Mouse (Mus musculus): ENCODE measurements around the gene Glt1d1. TPM values are rescaled to one million over a fixed set of nuclear protein-coding genes. Genes with fewer than 3 reads are reported as not detected.
A peak's percentile ranks its signal among the peaks of the same experiment; 100 is the strongest.
"Not testable (repeated sequence)": the region's sequence is repeated elsewhere in the genome, so short reads cannot be mapped to it uniquely, and the experiment has no call there.

Glt1d1 gene
- polyA plus RNA-seq, 1 experiment from 2014 or later: 0.40 TPM

GRCm38 (mm10) chr5:127730351-127730750 is 98.3 kb downstream of the Glt1d1 start:
- TF ChIP-seq EP300 (optimal IDR thresholded peaks at IDR 0.05): no peak
- TF ChIP-seq CTCF (IDR thresholded peaks at IDR 0.05; ENCODE audit: low read depth): no peak
- H3K9ac ChIP-seq (ENCODE audit: low read length): no peak overlapping the region
- H3K4me3 ChIP-seq (ENCODE audit: low read depth, low read length): no peak overlapping the region
- ATAC-seq (ENCODE audit: low FRiP score, low TSS enrichment) (no peak), DNase-seq (ENCODE audit: low spot score) (no peak)
- no peaks in the 10 kb centered on the region for H3K9me3 ChIP-seq (ENCODE audit: control insufficient read depth, low read length)
- WGBS: 90% methylated on average over 2 of the region's 2 CpGs
- no peak overlapping the region for H3K4me2 ChIP-seq (replicated peaks; ENCODE audit: low read depth)
- H3K36me3 ChIP-seq (ENCODE audit: control insufficient read depth, insufficient read depth, low read length): no peaks in the 10 kb centered on the region
- no peak overlapping the region for H3K27ac ChIP-seq (replicated peaks)
- H3K27me3 ChIP-seq (ENCODE audit: control insufficient read depth, insufficient read depth, low read length): no peaks in the 10 kb centered on the region
- H3K4me1 ChIP-seq (replicated peaks; ENCODE audit: control insufficient read depth, insufficient read depth): no peaks in the 10 kb centered on the region

GRCm38 (mm10) chr5:127741331-127741730 is 109.3 kb downstream of the Glt1d1 start:
- no peak for DNase-seq (ENCODE audit: low spot score)

GRCm38 (mm10) chr5:127749540-127749939 is 117.5 kb downstream of the Glt1d1 start:
- not testable (repeated sequence) for H3K9me3 ChIP-seq (ENCODE audit: control insufficient read depth, low read length); H3K4me2 ChIP-seq (replicated peaks; ENCODE audit: low read depth); H3K27me3 ChIP-seq (ENCODE audit: control insufficient read depth, insufficient read depth, low read length); H3K9ac ChIP-seq (ENCODE audit: low read length); H3K36me3 ChIP-seq (ENCODE audit: control insufficient read depth, insufficient read depth, low read length); ATAC-seq (ENCODE audit: low FRiP score, low TSS enrichment); H3K27ac ChIP-seq (replicated peaks); H3K4me3 ChIP-seq (ENCODE audit: low read depth, low read length); H3K4me1 ChIP-seq (replicated peaks; ENCODE audit: control insufficient read depth, insufficient read depth); DNase-seq (ENCODE audit: low spot score)
- 87% methylated on average over 3 of the region's 3 CpGs for WGBS

More at GRCm38 (mm10) chr5:127741331-127741730, 109.3 kb downstream of the Glt1d1 start:
- H3K4me3 ChIP-seq (ENCODE audit: low read depth, low read length): no peak overlapping the region
- no peak overlapping the region for H3K4me2 ChIP-seq (replicated peaks; ENCODE audit: low read depth)
- H3K27me3 ChIP-seq (ENCODE audit: control insufficient read depth, insufficient read depth, low read length): no peaks in the 10 kb centered on the region
- H3K9me3 ChIP-seq (ENCODE audit: control insufficient read depth, low read length): no peaks in the 10 kb centered on the region
- H3K4me1 ChIP-seq (replicated peaks; ENCODE audit: control insufficient read depth, insufficient read depth): no peaks in the 10 kb centered on the region
- no peak for ATAC-seq (ENCODE audit: low FRiP score, low TSS enrichment)
- no peaks in the 10 kb centered on the region for H3K36me3 ChIP-seq (ENCODE audit: control insufficient read depth, insufficient read depth, low read length)
- 77% methylated on average over 16 of the region's 16 CpGs for WGBS
- no peak for TF ChIP-seq EP300 (optimal IDR thresholded peaks at IDR 0.05)
- no peak for TF ChIP-seq CTCF (IDR thresholded peaks at IDR 0.05; ENCODE audit: low read depth)
- no peak overlapping the region for H3K27ac ChIP-seq (replicated peaks)
- no peak overlapping the region for H3K9ac ChIP-seq (ENCODE audit: low read length)

GRCm38 (mm10) chr5:127751262-127751975 is 119.4 kb downstream of the Glt1d1 start:
- no peak for ATAC-seq (ENCODE audit: low FRiP score, low TSS enrichment)
- TF ChIP-seq CTCF (IDR thresholded peaks at IDR 0.05; ENCODE audit: low read depth) (no peak), EP300 (optimal IDR thresholded peaks at IDR 0.05) (no peak)
- DNase-seq (ENCODE audit: low spot score): no peak

GRCm38 (mm10) chr5:127755594-127755993 is 123.5 kb downstream of the Glt1d1 start:
- Histone ChIP-seq H3K4me1 (replicated peaks; ENCODE audit: control insufficient read depth, insufficient read depth) (no peaks in the 10 kb centered on the region), H3K4me2 (replicated peaks; ENCODE audit: low read depth) (no peak overlapping the region), H3K36me3 (ENCODE audit: control insufficient read depth, insufficient read depth, low read length) (no peaks in the 10 kb centered on the region), H3K27ac (replicated peaks) (no peak overlapping the region), H3K4me3 (ENCODE audit: low read depth, low read length) (no peak overlapping the region), H3K9ac (ENCODE audit: low read length) (no peak overlapping the region), H3K9me3 (ENCODE audit: control insufficient read depth, low read length) (no peaks in the 10 kb centered on the region), H3K27me3 (ENCODE audit: control insufficient read depth, insufficient read depth, low read length) (no peaks in the 10 kb centered on the region)
- ATAC-seq (ENCODE audit: low FRiP score, low TSS enrichment) (no peak), DNase-seq (ENCODE audit: low spot score) (peak; percentile 3)
- 84% methylated on average over 4 of the region's 4 CpGs for whole genome bisulfite sequencing
- TF ChIP-seq CTCF (IDR thresholded peaks at IDR 0.05; ENCODE audit: low read depth): no peak
- no peak for TF ChIP-seq EP300 (optimal IDR thresholded peaks at IDR 0.05)

More at GRCm38 (mm10) chr5:127751262-127751975, 119.4 kb downstream of the Glt1d1 start:
- no peaks in the 10 kb centered on the region for H3K4me1 ChIP-seq (replicated peaks; ENCODE audit: control insufficient read depth, insufficient read depth)
- H3K9ac ChIP-seq (ENCODE audit: low read length): no peak overlapping the region
- 24% methylated on average over 20 of the region's 20 CpGs for WGBS
- H3K27ac ChIP-seq (replicated peaks): no peak overlapping the region
- no peaks in the 10 kb centered on the region for H3K9me3 ChIP-seq (ENCODE audit: control insufficient read depth, low read length)
- H3K27me3 ChIP-seq (ENCODE audit: control insufficient read depth, insufficient read depth, low read length): no peaks in the 10 kb centered on the region
- no peaks in the 10 kb centered on the region for H3K36me3 ChIP-seq (ENCODE audit: control insufficient read depth, insufficient read depth, low read length)
- H3K4me3 ChIP-seq (ENCODE audit: low read depth, low read length): no peak overlapping the region
- H3K4me2 ChIP-seq (replicated peaks; ENCODE audit: low read depth): no peak overlapping the region

- H3K4me1 ChIP-seq (replicated peaks; ENCODE audit: control insufficient read depth, insufficient read depth): no peaks in the 10 kb centered on the region
- no peak overlapping the region for H3K9ac ChIP-seq (ENCODE audit: low read length)
- H3K27me3 ChIP-seq (ENCODE audit: control insufficient read depth, insufficient read depth, low read length): no peaks in the 10 kb centered on the region
- H3K4me3 ChIP-seq (ENCODE audit: low read depth, low read length): no peak overlapping the region
- peak; percentile 4 for DNase-seq (ENCODE audit: low spot score)
- WGBS: 88% methylated on average over 3 of the region's 3 CpGs
- no peak overlapping the region for H3K27ac ChIP-seq (replicated peaks)
- no peak overlapping the region for H3K4me2 ChIP-seq (replicated peaks; ENCODE audit: low read depth)
- H3K36me3 ChIP-seq (ENCODE audit: control insufficient read depth, insufficient read depth, low read length): no peaks in the 10 kb centered on the region
- no peak for ATAC-seq (ENCODE audit: low FRiP score, low TSS enrichment)
- TF ChIP-seq EP300 (optimal IDR thresholded peaks at IDR 0.05) (no peak), CTCF (IDR thresholded peaks at IDR 0.05; ENCODE audit: low read depth) (no peak)
- H3K9me3 ChIP-seq (ENCODE audit: control insufficient read depth, low read length): no peaks in the 10 kb centered on the region
Observed at GRCm38 (mm10) chr5:127756011-127756410, 123.9 kb downstream of the Glt1d1 start.
